Mouse (Mus musculus) embryonic facial prominence, embryonic 10.5 days (tissue): ENCODE data around the gene Tedc2. TPM values are rescaled to one million over a fixed set of nuclear protein-coding genes. Genes with fewer than 3 reads are reported as not detected.

Experiments used
- DNase-seq: peaks from one replicate; pipeline ENCODE4 v3.0.0-alpha.2; 2017; ENCODE audit warnings: low spot score
- H3K27ac ChIP-seq: fragments of 300-500 bp; sonication (generic); replicated peaks from 2 replicates; pipeline ENCODE4 v1.5.1; 2016; ENCODE audit warnings: mild to moderate bottlenecking
- H3K27me3 ChIP-seq: fragments of 300-500 bp; sonication (generic); replicated peaks from 2 replicates; pipeline ENCODE4 v1.6.1; 2016; ENCODE audit warnings: low read depth, mild to moderate bottlenecking; ENCODE audit not compliant: poor library complexity, severe bottlenecking
- H3K36me3 ChIP-seq: fragments of 300-500 bp; sonication (generic); replicated peaks from 2 replicates; pipeline ENCODE4 v1.6.1; 2016; ENCODE audit warnings: mild to moderate bottlenecking, moderate library complexity
- H3K4me1 ChIP-seq: fragments of 300-500 bp; sonication (generic); 2 replicates; pipeline ENCODE4 v1.6.1; 2016
- H3K4me3 ChIP-seq: fragments of 300-500 bp; sonication (generic); 2 replicates; pipeline ENCODE4 v1.5.1; 2016; ENCODE audit warnings: mild to moderate bottlenecking, moderate library complexity
- H3K9me3 ChIP-seq: fragments of 300-500 bp; sonication (generic); 2 replicates; pipeline ENCODE4 v1.6.1; 2016; ENCODE audit warnings: mild to moderate bottlenecking
- WGBS: fragments of 180-500 bp; shearing (Covaris S2); methylation state at CpG from one replicate; pipeline ENCODE4 v1.1.7; 2016; 5-methylcytosine and 5-hydroxymethylcytosine counted together
- polyA plus RNA-seq: library from polyadenylated mRNA; unstranded; fragments of >200 nt; fragmentation: Nextera tagmentation; extraction: Ambion mirVana; gene quantifications from 2 replicates; pipeline ENCODE4 v1.2.1, GENCODE M21; 2016

Gene Tedc2
- polyA plus RNA-seq, 1 experiment from 2014 or later = 24.8 TPM

GRCm38 (mm10) chr17:24201092-24201491 is 19.6 kb downstream of the Tedc2 start:
- no peak for DNase-seq
- H3K4me1 ChIP-seq = peaks cover 33% of the 10 kb centered on the region
- H3K27ac ChIP-seq = no peak overlapping the region
- H3K9me3 ChIP-seq = no peaks in the 10 kb centered on the region
- 87% methylated on average over 4 of the region's 4 CpGs for WGBS
- H3K27me3 ChIP-seq = peaks cover 2% of the 10 kb centered on the region
- no peaks in the 10 kb centered on the region for H3K36me3 ChIP-seq
- H3K4me3 ChIP-seq = no peak overlapping the region

GRCm38 (mm10) chr17:24199741-24200140 is 20.9 kb downstream of the Tedc2 start:
- WGBS = 73% methylated on average over 4 of the region's 4 CpGs
- DNase-seq = no peak

GRCm38 (mm10) chr17:24199252-24199651 is 21.4 kb downstream of the Tedc2 start:
- Histone ChIP-seq H3K4me1 (peaks cover 21% of the 10 kb centered on the region), H3K27me3 (no peaks in the 10 kb centered on the region), H3K27ac (no peak overlapping the region), H3K9me3 (no peaks in the 10 kb centered on the region), H3K4me3 (no peak overlapping the region), H3K36me3 (no peaks in the 10 kb centered on the region)
- no peak for DNase-seq
- WGBS = 78% methylated on average over 4 of the region's 4 CpGs

More at GRCm38 (mm10) chr17:24199741-24200140, 20.9 kb downstream of the Tedc2 start:
- Histone ChIP-seq H3K9me3 (no peaks in the 10 kb centered on the region), H3K36me3 (no peaks in the 10 kb centered on the region), H3K27ac (no peak overlapping the region), H3K27me3 (no peaks in the 10 kb centered on the region), H3K4me1 (peaks cover 21% of the 10 kb centered on the region), H3K4me3 (no peak overlapping the region)

- H3K36me3 ChIP-seq = no peaks in the 10 kb centered on the region
- no peaks in the 10 kb centered on the region for H3K9me3 ChIP-seq
- 71% methylated on average over 15 of the region's 15 CpGs for WGBS
- H3K27ac ChIP-seq = no peak overlapping the region
- no peak for DNase-seq
- H3K4me1 ChIP-seq = peaks cover 17% of the 10 kb centered on the region
- no peak overlapping the region for H3K4me3 ChIP-seq
- no peaks in the 10 kb centered on the region for H3K27me3 ChIP-seq
Observed at GRCm38 (mm10) chr17:24197032-24197824, 23.4 kb downstream of the Tedc2 start.

GRCm38 (mm10) chr17:24195349-24195748 is 25.3 kb downstream of the Tedc2 start:
- no peaks in the 10 kb centered on the region for H3K9me3 ChIP-seq
- H3K27me3 ChIP-seq = no peaks in the 10 kb centered on the region
- 60% methylated on average over 2 of the region's 2 CpGs for WGBS
- H3K4me1 ChIP-seq = peaks cover 15% of the 10 kb centered on the region
- no peak for DNase-seq
- H3K36me3 ChIP-seq = no peaks in the 10 kb centered on the region
- no peak overlapping the region for H3K4me3 ChIP-seq
- no peak overlapping the region for H3K27ac ChIP-seq

GRCm38 (mm10) chr17:24193769-24194168 is 26.9 kb downstream of the Tedc2 start:
- WGBS = 84% methylated on average over 5 of the region's 5 CpGs
- no peak overlapping the region for H3K27ac ChIP-seq
- no peak overlapping the region for H3K4me3 ChIP-seq
- H3K36me3 ChIP-seq = peaks cover 4% of the 10 kb centered on the region; the same call in 1 of the 2 replicates
- H3K27me3 ChIP-seq = no peaks in the 10 kb centered on the region
- H3K9me3 ChIP-seq = no peaks in the 10 kb centered on the region
- DNase-seq = no peak
- H3K4me1 ChIP-seq = peaks cover 15% of the 10 kb centered on the region

GRCm38 (mm10) chr17:24193268-24193667 is 27.4 kb downstream of the Tedc2 start:
- Histone ChIP-seq H3K36me3 (peaks cover 9% of the 10 kb centered on the region; the same call in 1 of the 2 replicates), H3K27ac (no peak overlapping the region), H3K4me3 (no peak overlapping the region), H3K27me3 (no peaks in the 10 kb centered on the region), H3K4me1 (peaks cover 15% of the 10 kb centered on the region), H3K9me3 (no peaks in the 10 kb centered on the region)
- no peak for DNase-seq
- 85% methylated on average over 8 of the region's 8 CpGs for WGBS

GRCm38 (mm10) chr17:24192848-24193247 is 27.8 kb downstream of the Tedc2 start:
- no peaks in the 10 kb centered on the region for H3K9me3 ChIP-seq
- no peaks in the 10 kb centered on the region for H3K27me3 ChIP-seq
- no peak for DNase-seq
- H3K4me3 ChIP-seq = no peak overlapping the region
- WGBS = 82% methylated on average over 8 of the region's 8 CpGs
- peaks cover 15% of the 10 kb centered on the region for H3K4me1 ChIP-seq
- H3K36me3 ChIP-seq = peaks cover 9% of the 10 kb centered on the region; the same call in 1 of the 2 replicates
- H3K27ac ChIP-seq = no peak overlapping the region

GRCm38 (mm10) chr17:24191481-24191880 is 29.2 kb downstream of the Tedc2 start:
- Histone ChIP-seq H3K27ac (no peak overlapping the region), H3K27me3 (no peaks in the 10 kb centered on the region), H3K9me3 (no peaks in the 10 kb centered on the region), H3K4me3 (no peak overlapping the region), H3K4me1 (peaks cover 15% of the 10 kb centered on the region), H3K36me3 (peaks cover 9% of the 10 kb centered on the region; the same call in 1 of the 2 replicates)
- DNase-seq = no peak
- 80% methylated on average over 4 of the region's 4 CpGs for WGBS

GRCm38 (mm10) chr17:24190934-24191333 is 29.7 kb downstream of the Tedc2 start:
- Histone ChIP-seq H3K27me3 (no peaks in the 10 kb centered on the region), H3K36me3 (peaks cover 11% of the 10 kb centered on the region), H3K27ac (no peak overlapping the region), H3K4me3 (no peak overlapping the region), H3K9me3 (no peaks in the 10 kb centered on the region), H3K4me1 (peaks cover 15% of the 10 kb centered on the region)
- WGBS = 88% methylated on average over 2 of the region's 2 CpGs
- DNase-seq = no peak

- Histone ChIP-seq H3K27ac (no peak overlapping the region), H3K36me3 (no peaks in the 10 kb centered on the region), H3K4me1 (peaks cover 7% of the 10 kb centered on the region), H3K27me3 (no peaks in the 10 kb centered on the region), H3K4me3 (no peak overlapping the region), H3K9me3 (no peaks in the 10 kb centered on the region)
- DNase-seq = no peak
- WGBS = 78% methylated on average over 3 of the region's 3 CpGs
Observed at GRCm38 (mm10) chr17:24174259-24174658, 46.4 kb downstream of the Tedc2 start.

- H3K36me3 ChIP-seq = no peaks in the 10 kb centered on the region
- no peak overlapping the region for H3K27ac ChIP-seq
- H3K4me3 ChIP-seq = no peak overlapping the region
- WGBS = 5% methylated on average over 3 of the region's 3 CpGs
- no peaks in the 10 kb centered on the region for H3K9me3 ChIP-seq
- H3K27me3 ChIP-seq = no peaks in the 10 kb centered on the region
- H3K4me1 ChIP-seq = peaks cover 9% of the 10 kb centered on the region
- peak; percentile 70 for DNase-seq
Observed at GRCm38 (mm10) chr17:24173423-24173822, 47.2 kb downstream of the Tedc2 start.

- Histone ChIP-seq H3K4me3 (no peak overlapping the region), H3K27me3 (no peaks in the 10 kb centered on the region), H3K27ac (no peak overlapping the region), H3K36me3 (peaks cover 13% of the 10 kb centered on the region), H3K4me1 (peaks cover 21% of the 10 kb centered on the region), H3K9me3 (no peaks in the 10 kb centered on the region)
- 89% methylated on average over 4 of the region's 4 CpGs for WGBS
- no peak for DNase-seq
Observed at GRCm38 (mm10) chr17:24171738-24172137, 48.9 kb downstream of the Tedc2 start.
